Mouse (Mus musculus): ENCODE results near the gene Ggn.

Gene Ggn

GRCm38 (mm10) chr7:29170066-29170754, at the start of gene Ggn, which contains the start of gene Spred3:
Gene Ggn (plus strand): TSS chr7:29170210.
Gene Spred3 (minus strand): TSS chr7:29170411.
- POLR2A ChIA-PET: interaction anchor here in 3 of 4 experiments (0.6 to 2.2 kb wide), 37 partner anchors 9 to 820 kb away, joined by 3 to 29 read pairs (median 4); partner anchors contain the start of genes Psmd8 (in 3 of the 3), 2200002D01Rik (in 2 of the 3), Fam98c (in 2 of the 3) and Yif1b (in 2 of the 3)

GRCm38 (mm10) chr7:29122821-29123220, 47.2 kb upstream of the Ggn start:
- POLR2A ChIA-PET: interaction anchor here in 2 of 4 experiments (0.7 to 1.1 kb wide), 2 partner anchors 36 to 46 kb away, joined by 3 to 4 read pairs; no protein-coding TSS in a partner anchor
- CTCF ChIA-PET: interaction anchor here (0.5 to 1.1 kb wide), 5 partner anchors 31 to 179 kb away, joined by 3 to 5 read pairs (median 3); no protein-coding TSS in a partner anchor

More at GRCm38 (mm10) chr7:29170066-29170754, at the start of gene Ggn, which contains the start of gene Spred3:
- CTCF ChIA-PET: interaction anchor here (0.5 to 1.4 kb wide), 17 partner anchors 8 to 496 kb away, joined by 3 to 15 read pairs (median 4); partner anchors contain the start of genes Psmd8 (in 2 of the 4), Catsperg1 (in 1 of the 4), Eif3k (in 1 of the 4) and Fam98c (in 1 of the 4)

DNA sequence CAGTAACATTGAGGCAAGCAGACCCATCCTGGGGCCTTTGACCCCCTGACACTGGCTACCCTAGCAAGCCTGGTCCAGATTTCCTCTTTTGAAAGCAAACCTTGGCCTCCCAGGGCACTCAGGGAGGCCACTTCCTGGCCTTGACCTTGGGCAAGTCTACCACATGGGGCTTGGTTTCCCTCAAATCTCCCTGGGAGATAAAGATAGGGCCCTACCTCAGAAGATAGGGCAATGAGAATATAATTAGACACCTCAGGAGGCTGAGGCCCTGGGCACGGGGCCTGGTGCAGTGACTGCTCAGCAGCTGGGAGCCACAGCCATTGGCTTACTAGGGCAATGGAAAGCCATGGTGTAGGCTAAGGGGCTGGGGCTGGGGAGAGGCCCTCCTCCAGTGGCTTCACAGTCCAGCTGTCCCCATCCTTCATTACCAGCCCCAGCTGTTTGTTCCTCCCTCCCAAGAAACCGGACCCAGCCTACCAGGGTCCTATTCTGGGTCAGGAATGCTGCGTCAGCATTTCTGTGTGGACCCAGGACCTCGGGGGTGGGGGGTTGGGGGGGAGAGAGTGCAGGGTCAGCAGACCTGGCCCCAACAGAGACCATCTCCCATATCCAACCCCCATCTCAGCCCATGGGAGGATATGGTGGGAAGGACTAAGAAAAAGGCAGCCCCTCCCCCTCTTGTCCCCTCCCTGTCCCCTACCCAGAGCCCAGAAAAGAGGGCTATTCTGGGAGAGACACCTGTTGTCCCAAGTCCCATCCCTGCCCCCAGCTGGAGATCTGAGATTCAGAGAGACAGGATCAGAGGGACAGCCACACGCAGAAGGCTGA, 46.3 kb upstream of the Ggn start:
- CTCF ChIA-PET: interaction anchor here in 3 of 4 experiments (0.5 to 2.1 kb wide), 8 partner anchors 30 to 399 kb away, joined by 3 to 5 read pairs (median 4); no protein-coding TSS in a partner anchor
- POLR2A ChIA-PET: interaction anchor here in 3 of 4 experiments (0.6 to 3.5 kb wide), 12 partner anchors 11 to 351 kb away, joined by 3 to 20 read pairs (median 4); partner anchors contain the start of genes 2200002D01Rik (in 1 of the 3) and Psmd8 (in 1 of the 3)

DNA sequence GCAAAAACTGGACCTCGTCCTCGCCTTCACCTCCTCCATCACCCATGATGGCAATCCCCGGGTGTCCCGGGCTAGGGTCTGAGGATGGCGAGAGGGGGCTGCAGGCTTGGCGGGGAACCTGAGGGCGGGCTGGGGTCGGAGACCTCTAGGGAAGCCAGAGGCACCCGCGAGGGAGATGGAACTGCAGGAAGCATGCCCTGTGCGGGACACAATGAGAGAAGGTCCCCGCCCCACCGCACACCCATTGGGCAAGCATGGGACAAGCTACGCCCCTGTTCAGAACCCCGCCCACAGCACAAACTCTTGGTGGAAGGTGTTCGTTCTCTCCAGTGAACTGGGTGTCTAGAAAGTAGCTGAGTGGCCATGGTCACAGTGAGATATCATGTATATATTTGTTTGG, 45.0 kb upstream of the Ggn start, which contains the start of gene Ryr1:
Ryr1 (minus strand) TSS at position 210 of the 400 bp plus-strand sequence.
- ChIA-PET CTCF (interaction anchor here in 3 of 4 experiments (0.5 to 2.8 kb wide), 31 partner anchors 10 to 398 kb away, joined by 3 to 25 read pairs (median 4); partner anchors contain the start of genes Psmd8 (in 2 of the 3), Rasgrp4 (in 2 of the 3), Fam98c (in 1 of the 3) and Ggn (in 1 of the 3)), POLR2A (interaction anchor here in 3 of 4 experiments (0.5 to 3.5 kb wide), 36 partner anchors 10 to 1437 kb away, joined by 3 to 20 read pairs (median 3); partner anchors contain the start of genes Psmd8 (in 2 of the 3), 2200002D01Rik (in 1 of the 3), Ggn (in 1 of the 3) and Rasgrp4 (in 1 of the 3))

DNA sequence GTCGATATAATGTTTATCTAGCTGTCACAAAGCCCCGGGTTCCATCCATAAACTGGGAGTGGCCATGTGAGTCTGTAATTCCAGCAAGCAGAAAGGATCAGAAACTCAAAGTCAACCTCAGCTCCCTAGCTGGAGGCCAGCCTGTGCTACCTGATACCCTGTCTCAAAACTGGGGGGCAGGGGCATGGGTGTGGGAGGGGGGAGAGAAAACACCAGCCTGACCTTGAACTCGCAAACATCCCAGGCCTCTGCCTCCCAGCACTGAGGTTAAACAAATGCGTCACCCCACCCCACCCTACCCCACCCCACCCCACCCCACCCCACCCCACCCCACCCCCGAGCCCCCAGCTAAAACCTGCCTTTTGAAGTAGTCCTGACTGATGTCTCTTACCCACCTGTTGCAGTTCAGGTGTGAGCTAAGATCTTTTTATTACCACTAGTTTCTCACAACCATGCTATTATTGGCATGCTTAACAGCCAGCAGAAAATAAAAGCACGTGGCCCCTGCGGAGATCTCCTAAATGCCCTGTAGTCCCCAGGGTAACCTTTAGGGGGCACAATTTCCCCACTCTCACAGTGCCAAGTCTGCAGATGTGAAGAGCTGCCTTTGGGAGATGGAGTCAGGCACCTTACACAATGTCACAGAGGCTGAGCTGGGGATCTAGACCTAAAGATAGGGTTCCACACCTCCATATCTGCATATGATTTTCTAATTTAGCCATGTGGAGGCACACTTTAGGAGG, 43.7 kb upstream of the Ggn start:
- POLR2A ChIA-PET: interaction anchor here in 3 of 4 experiments (0.6 to 3.5 kb wide), 36 partner anchors 9 to 1680 kb away, joined by 3 to 20 read pairs (median 4); partner anchors contain the start of genes Fam98c (in 2 of the 3), Psmd8 (in 2 of the 3), Eif3k (in 1 of the 3) and Ggn (in 1 of the 3)
- CTCF ChIA-PET: interaction anchor here (0.6 to 2.8 kb wide), 57 partner anchors 9 to 409 kb away, joined by 3 to 25 read pairs (median 4); partner anchors contain the start of genes Fam98c (in 3 of the 4), 2200002D01Rik (in 2 of the 4), Psmd8 (in 2 of the 4) and Rasgrp4 (in 2 of the 4)

DNA sequence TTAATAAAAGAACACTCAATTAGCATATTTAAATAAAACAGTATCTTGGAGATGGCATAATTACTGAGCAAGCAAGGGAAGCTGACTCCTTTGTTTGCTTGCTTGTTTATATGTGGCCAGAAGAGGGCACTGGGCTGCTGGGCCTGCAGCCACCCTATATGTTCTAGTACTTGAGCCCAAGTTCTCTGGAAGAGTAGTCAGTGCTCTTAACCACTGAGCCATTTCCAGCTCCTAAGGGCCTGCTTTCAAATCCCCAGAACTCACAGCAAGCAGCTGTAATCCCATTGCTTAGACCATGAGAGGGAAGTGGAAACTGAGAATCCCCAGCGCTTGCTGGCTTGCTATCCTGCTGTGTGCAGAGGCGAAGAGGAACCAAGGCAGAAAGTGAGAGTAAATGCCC, 41.3 kb upstream of the Ggn start:
- POLR2A ChIA-PET: no interaction called here
- CTCF ChIA-PET: interaction anchor here in 2 of 4 experiments (0.6 to 1.4 kb wide), 12 partner anchors 16 to 402 kb away, joined by 3 to 7 read pairs (median 4); partner anchors contain the start of genes Ggn (in 1 of the 2), Psmd8 (in 1 of the 2) and Spred3 (in 1 of the 2)

GRCm38 (mm10) chr7:29134230-29134629, 35.8 kb upstream of the Ggn start:
- CTCF ChIA-PET: interaction anchor here in 2 of 4 experiments (1.4 to 2.0 kb wide), 2 partner anchors 8 to 9 kb away, joined by 6 to 14 read pairs; partner anchors contain the start of gene Ryr1 (in 1 of the 2)

GRCm38 (mm10) chr7:29134693-29135386, 35.2 kb upstream of the Ggn start, which contains the start of gene Rasgrp4:
Gene Rasgrp4 (plus strand): TSS chr7:29134851.
- ChIA-PET POLR2A (interaction anchor here (0.6 to 1.7 kb wide), 19 partner anchors 8 to 425 kb away, joined by 3 to 7 read pairs (median 3); partner anchors contain the start of genes Ryr1 (in 2 of the 4), Fam98c (in 1 of the 4), Psmd8 (in 1 of the 4) and Sipa1l3 (in 1 of the 4)), CTCF (interaction anchor here in 3 of 4 experiments (0.6 to 2.0 kb wide), 8 partner anchors 8 to 333 kb away, joined by 3 to 14 read pairs (median 4); partner anchors contain the start of gene Ryr1 (in 1 of the 3))

More at GRCm38 (mm10) chr7:29134230-29134629, 35.8 kb upstream of the Ggn start:
- POLR2A ChIA-PET: interaction anchor here in 2 of 4 experiments (0.6 to 1.7 kb wide), 7 partner anchors 13 to 368 kb away, joined by 3 to 7 read pairs (median 3); partner anchors contain the start of genes Fam98c (in 1 of the 2) and Sirt2 (in 1 of the 2)

DNA sequence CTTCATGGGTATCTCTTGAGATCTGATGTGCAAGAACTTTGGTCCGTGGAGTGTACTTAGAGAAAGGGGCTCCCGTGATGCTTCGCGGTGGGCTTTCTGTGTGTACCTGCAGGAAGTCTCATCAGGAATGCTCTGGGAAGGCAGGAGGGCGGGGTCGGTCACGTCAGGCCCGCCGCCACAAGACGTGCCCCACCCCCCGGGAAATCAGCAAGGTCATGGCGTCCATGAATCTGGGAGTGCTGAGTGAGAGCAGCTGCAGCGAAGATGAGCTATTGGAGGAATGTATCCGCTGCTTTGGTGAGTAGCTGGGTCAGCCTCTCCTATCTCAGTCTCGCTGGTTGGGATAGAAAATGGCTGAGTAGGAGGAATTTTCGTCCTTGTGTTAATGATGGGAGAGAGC, 32.6 kb upstream of the Ggn start:
- CTCF ChIA-PET: interaction anchor here in 2 of 4 experiments (0.5 to 1.0 kb wide), 7 partner anchors 11 to 404 kb away, joined by 3 to 6 read pairs (median 3); partner anchors contain the start of genes Fam98c (in 1 of the 2) and Ryr1 (in 1 of the 2)
- POLR2A ChIA-PET: interaction anchor here in 3 of 4 experiments (0.5 to 3.1 kb wide), 25 partner anchors 10 to 504 kb away, joined by 3 to 21 read pairs (median 4); partner anchors contain the start of genes Psmd8 (in 2 of the 3), Ryr1 (in 2 of the 3), Fam98c (in 1 of the 3) and Ggn (in 1 of the 3)

- POLR2A ChIA-PET: interaction anchor here in 2 of 4 experiments (1.6 to 3.1 kb wide), 4 partner anchors 10 to 41 kb away, joined by 5 to 21 read pairs (median 7); partner anchors contain the start of gene Psmd8 (in 1 of the 2)
- CTCF ChIA-PET: interaction anchor here in 1 of 4 experiments (0.6 kb wide), 1 partner anchor 16 kb away, joined by 3 read pairs; no protein-coding TSS in a partner anchor
Measured at GRCm38 (mm10) chr7:29139237-29139636, 30.8 kb upstream of the Ggn start.

DNA sequence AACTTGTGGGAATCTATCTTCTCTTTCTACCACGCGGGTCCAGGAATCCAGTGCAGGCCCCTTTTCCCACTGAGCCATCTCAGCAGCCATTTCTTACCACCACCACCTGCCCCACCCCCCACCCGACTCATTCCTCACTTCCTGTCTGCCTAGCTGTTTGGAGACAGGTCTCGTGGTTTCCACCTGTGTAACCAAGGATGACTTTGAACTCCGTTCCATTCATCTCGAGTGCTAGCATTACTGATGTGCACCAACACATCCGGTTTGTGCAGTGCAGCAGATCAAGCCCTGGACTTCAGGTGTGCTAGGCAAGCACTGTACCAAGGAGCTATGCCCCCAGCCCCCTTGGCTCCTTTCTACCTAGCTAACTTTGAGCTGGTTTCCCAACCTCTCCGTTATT, 28.6 kb upstream of the Ggn start:
- ChIA-PET CTCF (interaction anchor here in 1 of 4 experiments (1.6 kb wide), 1 partner anchor 14 kb away, joined by 4 read pairs; no protein-coding TSS in a partner anchor), POLR2A (interaction anchor here in 2 of 4 experiments (1.1 to 2.0 kb wide), 3 partner anchors 13 to 34 kb away, joined by 3 to 8 read pairs (median 5); no protein-coding TSS in a partner anchor)

DNA sequence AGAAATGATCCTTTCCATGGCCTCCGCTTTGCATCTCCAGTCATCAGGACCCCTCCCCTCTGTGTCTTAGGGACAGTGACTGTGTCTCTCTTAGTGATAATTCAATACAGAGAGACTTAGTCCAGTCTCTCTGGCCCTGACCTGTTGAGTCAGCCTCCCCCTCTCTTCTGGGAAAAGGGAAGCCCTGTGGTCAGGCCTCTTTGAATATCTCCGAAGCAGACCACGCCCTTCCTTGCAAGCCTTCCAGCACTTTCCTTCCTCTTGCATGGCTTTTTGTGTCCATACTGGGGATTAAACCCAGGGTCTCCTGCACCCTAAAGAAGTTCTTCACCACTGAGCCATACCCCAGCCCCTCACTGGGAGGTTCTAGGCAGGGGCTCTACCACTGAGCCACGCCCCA, 26.0 kb upstream of the Ggn start:
- CTCF ChIA-PET: interaction anchor here in 3 of 4 experiments (0.6 to 1.4 kb wide), 4 partner anchors 11 to 999 kb away, joined by 3 to 4 read pairs (median 4); partner anchors contain the start of gene Fam98c (in 1 of the 3)
- POLR2A ChIA-PET: interaction anchor here in 3 of 4 experiments (0.8 to 4.3 kb wide), 8 partner anchors 9 to 36 kb away, joined by 3 to 35 read pairs (median 4); partner anchors contain the start of genes Fam98c (in 1 of the 3), Psmd8 (in 1 of the 3) and Ryr1 (in 1 of the 3)

DNA sequence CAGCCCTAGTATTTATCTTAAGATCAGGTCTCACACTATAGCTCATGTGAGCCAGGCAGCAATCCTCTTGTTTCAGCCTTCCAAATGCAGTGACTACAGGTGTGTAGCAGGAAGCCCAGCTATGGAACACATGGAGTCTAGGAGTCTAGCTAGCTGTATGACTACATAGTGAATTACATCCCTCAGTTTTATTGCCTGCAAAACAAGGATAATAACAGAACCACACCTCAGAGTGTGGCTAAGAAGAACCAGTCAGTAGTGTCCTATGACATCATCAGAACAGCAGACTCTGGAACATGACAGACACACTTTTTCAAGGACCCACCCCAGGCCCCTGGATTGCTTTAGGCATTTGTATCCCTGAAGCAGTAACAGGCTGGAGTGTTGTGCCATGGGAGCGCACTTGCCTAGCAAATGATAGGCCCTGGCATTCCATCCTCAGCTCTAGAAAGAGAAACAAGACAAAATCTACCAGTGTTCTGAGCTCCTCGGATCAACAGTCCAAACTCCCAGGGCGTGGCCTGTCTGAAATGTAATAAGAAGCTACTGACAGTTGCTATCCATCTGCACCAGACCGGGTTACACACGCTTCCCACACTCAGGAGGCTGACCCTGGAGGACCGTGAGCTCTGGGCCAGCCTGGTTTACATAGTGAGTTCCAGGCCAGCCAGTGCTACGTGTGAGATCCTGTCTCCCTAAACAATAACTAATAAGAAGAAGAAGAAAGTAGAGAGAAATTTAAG, 23.2 kb upstream of the Ggn start:
- ChIA-PET CTCF (interaction anchor here in 2 of 4 experiments (1.0 to 2.2 kb wide), 3 partner anchors 9 to 11 kb away, joined by 3 to 5 read pairs (median 3); partner anchors contain the start of gene Fam98c (in 1 of the 2)), POLR2A (interaction anchor here (0.5 to 4.3 kb wide), 12 partner anchors 8 to 1342 kb away, joined by 3 to 35 read pairs (median 4); partner anchors contain the start of genes Fam98c (in 1 of the 4) and Rasgrp4 (in 1 of the 4))

GRCm38 (mm10) chr7:29148771-29149170, 21.2 kb upstream of the Ggn start:
- ChIA-PET CTCF (interaction anchor here in 2 of 4 experiments (0.6 to 1.1 kb wide), 2 partner anchors 22 to 158 kb away, joined by 3 to 6 read pairs; no protein-coding TSS in a partner anchor), POLR2A (interaction anchor here in 2 of 4 experiments (0.7 to 2.1 kb wide), 9 partner anchors 8 to 173 kb away, joined by 3 to 6 read pairs (median 4); partner anchors contain the start of genes Fam98c (in 1 of the 2), Ggn (in 1 of the 2), Spred3 (in 1 of the 2) and Yif1b (in 1 of the 2))

Measured in embryonic stem cell, embryonic (primary cell).